Mouse (Mus musculus) forebrain, embryonic 13.5 days (tissue): Measurements from ENCODE around the gene Ntrk1. TPM values are rescaled to one million over a fixed set of nuclear protein-coding genes. Genes with fewer than 3 reads are reported as not detected.

Experiments
- ATAC-seq: fragments of 200-750 bp; cut with Nextera tagmentation; 2 replicates; pipeline ENCODE4 v1.8.0; 2017
- H3K27ac ChIP-seq: fragments of 300-500 bp; sonication (generic); 2 replicates; pipeline ENCODE4 v1.5.1; 2015; ENCODE audit warnings: inconsistent platforms, mild to moderate bottlenecking, moderate library complexity
- H3K27me3 ChIP-seq: fragments of 300-500 bp; sonication (generic); 2 replicates; pipeline ENCODE4 v1.6.1; 2015; ENCODE audit warnings: mild to moderate bottlenecking, inconsistent platforms
- H3K36me3 ChIP-seq: fragments of 300-500 bp; sonication (generic); 2 replicates; pipeline ENCODE4 v1.6.1; 2015; ENCODE audit warnings: mild to moderate bottlenecking, inconsistent platforms; ENCODE audit not compliant: poor library complexity, severe bottlenecking
- H3K4me1 ChIP-seq: fragments of 300-500 bp; sonication (generic); 2 replicates; pipeline ENCODE4 v1.6.1; 2015; ENCODE audit warnings: inconsistent platforms
- H3K4me2 ChIP-seq: fragments of 300-500 bp; sonication (generic); 2 replicates; pipeline ENCODE4 v1.6.1; 2015; ENCODE audit warnings: inconsistent platforms, mild to moderate bottlenecking, moderate library complexity
- H3K4me3 ChIP-seq: fragments of 300-500 bp; sonication (generic); 2 replicates; pipeline ENCODE4 v1.5.1; 2015; ENCODE audit warnings: mild to moderate bottlenecking, inconsistent platforms
- H3K9ac ChIP-seq: fragments of 300-500 bp; sonication (generic); 2 replicates; pipeline ENCODE4 v1.6.1; 2015; ENCODE audit warnings: mild to moderate bottlenecking, inconsistent platforms
- H3K9me3 ChIP-seq: fragments of 300-500 bp; sonication (generic); replicated peaks from 2 replicates; pipeline ENCODE4 v1.6.1; 2016; ENCODE audit warnings: inconsistent platforms
- WGBS: fragments of 180-500 bp; shearing (Covaris S2); methylation state at CpG from one replicate; pipeline ENCODE4 v1.1.7; 2015; 5-methylcytosine and 5-hydroxymethylcytosine counted together
- polyA plus RNA-seq: library from polyadenylated mRNA; unstranded; fragments of >200 nt; fragmentation: Nextera tagmentation; extraction: Ambion mirVana; gene quantifications from 2 replicates; pipeline ENCODE4 v1.2.1, GENCODE M21; 2015

Gene Ntrk1
- polyA plus RNA-seq, 1 experiment from 2014 or later: 0.53 TPM

- 84% methylated on average over 25 of the region's 25 CpGs for WGBS
These were observed 11.5 kb downstream of the Ntrk1 start for GRCm38 (mm10) chr3:87783282-87784023.

GRCm38 (mm10) chr3:87779086-87779485 lies 15.9 kb downstream of the Ntrk1 start:
- H3K9me3 ChIP-seq: no peaks in the 10 kb centered on the region
- no peak for ATAC-seq
- no peaks in the 10 kb centered on the region for H3K36me3 ChIP-seq
- peaks cover 11% of the 10 kb centered on the region; the same call in 1 of the 2 replicates for H3K4me1 ChIP-seq
- H3K9ac ChIP-seq: no peak overlapping the region
- peaks cover 26% of the 10 kb centered on the region for H3K27me3 ChIP-seq
- no peak overlapping the region for H3K4me3 ChIP-seq
- H3K27ac ChIP-seq: no peak overlapping the region
- WGBS: 26% methylated on average over 2 of the region's 2 CpGs
- no peak overlapping the region for H3K4me2 ChIP-seq

More at GRCm38 (mm10) chr3:87783282-87784023, 11.5 kb downstream of the Ntrk1 start:
- no peak overlapping the region for H3K4me3 ChIP-seq
- no peaks in the 10 kb centered on the region for H3K36me3 ChIP-seq
- no peak overlapping the region for H3K4me2 ChIP-seq
- no peak for ATAC-seq
- no peak overlapping the region for H3K27ac ChIP-seq
- H3K9ac ChIP-seq: no peak overlapping the region
- H3K27me3 ChIP-seq: peaks cover 15% of the 10 kb centered on the region; the same call in 1 of the 2 replicates
- H3K4me1 ChIP-seq: 0 out of 2 replicates have a peak, but pooled peaks cover 6% of the 10 kb centered on the region
- no peaks in the 10 kb centered on the region for H3K9me3 ChIP-seq

- no peak for ATAC-seq
- H3K9ac ChIP-seq: peak overlapping the region; percentile 26; the same call in 1 of the 2 replicates
- H3K4me3 ChIP-seq: no peak overlapping the region
- WGBS: 50% methylated on average over 23 of the region's 23 CpGs
- H3K4me2 ChIP-seq: peak overlapping the region; percentile 24
- H3K4me1 ChIP-seq: peaks cover 11% of the 10 kb centered on the region; the same call in 1 of the 2 replicates
- no peaks in the 10 kb centered on the region for H3K9me3 ChIP-seq
- peaks cover 26% of the 10 kb centered on the region for H3K27me3 ChIP-seq
- H3K36me3 ChIP-seq: no peaks in the 10 kb centered on the region
- no peak overlapping the region for H3K27ac ChIP-seq
These were observed 16.7 kb downstream of the Ntrk1 start for GRCm38 (mm10) chr3:87778283-87778682.

DNA sequence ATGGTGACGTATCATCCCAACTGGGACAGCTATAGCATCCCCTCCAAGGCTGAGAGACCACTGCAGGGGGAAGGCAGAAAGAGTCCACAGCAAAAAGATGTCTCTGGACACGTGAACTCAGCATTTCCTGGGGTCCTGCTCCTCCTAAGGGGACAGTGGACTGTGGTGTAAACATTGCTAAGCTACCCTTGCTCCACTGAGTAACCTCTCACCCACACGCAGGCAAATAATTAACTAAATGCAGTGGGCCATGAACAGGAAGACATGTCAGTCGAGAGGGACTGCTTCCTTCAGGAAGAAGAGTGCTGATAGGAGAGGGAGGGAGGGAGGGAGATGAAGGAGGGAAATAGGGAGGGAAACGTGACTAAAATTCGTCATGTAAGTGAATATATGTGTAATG lies 23.9 kb downstream of the Ntrk1 start:
- Histone ChIP-seq H3K9me3 (no peaks in the 10 kb centered on the region), H3K36me3 (no peaks in the 10 kb centered on the region), H3K4me3 (no peak overlapping the region), H3K27ac (no peak overlapping the region), H3K4me2 (no peak overlapping the region), H3K27me3 (peaks cover 62% of the 10 kb centered on the region), H3K9ac (no peak overlapping the region), H3K4me1 (peaks cover 11% of the 10 kb centered on the region)
- 57% methylated on average over 6 of the region's 6 CpGs for WGBS
- no peak for ATAC-seq

DNA sequence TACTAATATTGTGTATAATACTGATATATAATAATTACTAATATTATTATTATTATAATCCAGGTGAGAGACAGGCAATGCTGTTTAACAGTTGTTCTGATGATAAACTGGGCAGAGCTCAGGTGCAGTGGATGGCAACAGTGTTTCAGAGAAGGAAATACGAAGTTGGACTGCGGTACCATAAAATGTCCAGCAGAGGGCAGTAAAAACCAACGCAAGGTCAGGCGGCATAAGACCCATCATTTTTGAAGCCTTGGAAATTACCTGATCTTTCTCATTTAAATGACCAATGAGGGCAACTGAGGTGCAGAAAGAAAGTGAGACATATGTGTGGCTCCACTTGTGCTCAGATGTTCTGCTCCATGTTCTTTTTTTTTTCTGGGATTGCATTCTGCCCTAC lies 24.7 kb downstream of the Ntrk1 start:
- Histone ChIP-seq H3K36me3 (no peaks in the 10 kb centered on the region), H3K4me3 (no peak overlapping the region), H3K4me2 (no peak overlapping the region), H3K9ac (no peak overlapping the region), H3K27ac (no peak overlapping the region), H3K4me1 (peaks cover 10% of the 10 kb centered on the region; the same call in 1 of the 2 replicates), H3K27me3 (peaks cover 69% of the 10 kb centered on the region), H3K9me3 (no peaks in the 10 kb centered on the region)
- ATAC-seq: no peak
- WGBS: 0% methylated on average over 4 of the region's 4 CpGs

- Histone ChIP-seq H3K4me1 (peaks cover 14% of the 10 kb centered on the region), H3K4me2 (no peak overlapping the region), H3K27me3 (peaks cover 77% of the 10 kb centered on the region), H3K9me3 (no peaks in the 10 kb centered on the region), H3K27ac (no peak overlapping the region), H3K36me3 (no peaks in the 10 kb centered on the region), H3K4me3 (no peak overlapping the region), H3K9ac (no peak overlapping the region)
- no peak for ATAC-seq
- 81% methylated on average over 8 of the region's 8 CpGs for WGBS
These were observed 25.5 kb downstream of the Ntrk1 start for GRCm38 (mm10) chr3:87769506-87769905.

DNA sequence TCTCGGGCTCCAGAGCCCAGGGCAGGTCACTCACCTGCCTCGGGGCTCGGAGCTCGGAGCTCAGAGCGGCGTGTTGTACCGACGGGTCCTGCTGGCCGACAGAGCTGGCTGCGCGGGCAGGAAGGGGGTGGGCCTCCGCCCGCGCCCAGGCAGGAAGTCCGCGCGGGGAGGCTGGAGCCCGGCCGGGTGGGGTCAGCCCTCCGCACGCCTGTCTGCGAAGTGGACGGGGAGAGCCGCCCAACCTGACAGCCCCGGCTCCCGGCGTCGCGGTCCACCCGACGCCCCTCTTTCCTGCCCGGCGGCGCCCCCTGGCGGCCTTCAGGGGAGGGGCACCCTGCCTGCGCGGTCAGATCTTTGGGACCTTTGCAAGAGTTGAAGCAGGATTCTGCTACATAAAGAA lies 26.1 kb downstream of the Ntrk1 start:
- H3K4me3 ChIP-seq: peak overlapping the region; percentile 34
- WGBS: 3% methylated on average over 28 of the region's 37 CpGs
- no peaks in the 10 kb centered on the region for H3K9me3 ChIP-seq
- peaks cover 78% of the 10 kb centered on the region for H3K27me3 ChIP-seq
- H3K4me2 ChIP-seq: peak overlapping the region; percentile 53
- H3K4me1 ChIP-seq: peaks cover 17% of the 10 kb centered on the region
- peak overlapping the region; percentile 50; the same call in 1 of the 2 replicates for H3K9ac ChIP-seq
- no peaks in the 10 kb centered on the region for H3K36me3 ChIP-seq
- ATAC-seq: peak; percentile 25; the same call in 1 of the 2 replicates
- H3K27ac ChIP-seq: no peak overlapping the region

GRCm38 (mm10) chr3:87768431-87768830 lies 26.5 kb downstream of the Ntrk1 start:
- Histone ChIP-seq H3K36me3 (no peaks in the 10 kb centered on the region), H3K9ac (0 out of 2 replicates have a peak overlapping the region, but pooled peaks have one; percentile 50), H3K27me3 (peaks cover 78% of the 10 kb centered on the region), H3K4me1 (peaks cover 21% of the 10 kb centered on the region), H3K4me2 (peak overlapping the region; percentile 53), H3K9me3 (no peaks in the 10 kb centered on the region), H3K4me3 (peak overlapping the region; percentile 34), H3K27ac (no peak overlapping the region)
- 64% methylated on average over 6 of the region's 6 CpGs for WGBS
- no peak for ATAC-seq

GRCm38 (mm10) chr3:87767764-87768163 lies 27.2 kb downstream of the Ntrk1 start:
- Histone ChIP-seq H3K4me1 (peaks cover 22% of the 10 kb centered on the region), H3K4me2 (no peak overlapping the region; the same call in 1 of the 2 replicates), H3K27ac (no peak overlapping the region), H3K27me3 (peaks cover 79% of the 10 kb centered on the region), H3K36me3 (no peaks in the 10 kb centered on the region), H3K4me3 (no peak overlapping the region), H3K9me3 (no peaks in the 10 kb centered on the region), H3K9ac (no peak overlapping the region)
- no peak for ATAC-seq
- WGBS: 79% methylated on average over 8 of the region's 8 CpGs

DNA sequence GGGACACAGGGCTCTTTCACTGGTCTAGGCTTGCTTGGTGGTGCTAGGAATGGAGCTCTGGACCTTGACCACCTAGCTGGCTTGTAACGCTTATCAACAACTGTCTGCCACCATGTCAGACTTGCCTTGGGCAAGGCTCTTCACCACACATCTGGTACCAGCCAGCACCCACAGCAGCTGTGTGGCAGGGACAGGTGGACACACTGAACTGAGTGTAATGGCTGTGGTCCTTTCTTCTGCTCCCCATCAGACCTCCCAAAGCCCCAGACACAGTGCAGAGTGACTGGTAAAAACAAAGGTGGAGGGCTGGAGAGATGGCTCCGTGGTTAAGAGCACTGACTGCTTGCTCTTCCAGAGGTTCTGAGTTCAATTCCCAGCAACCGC lies 28.7 kb downstream of the Ntrk1 start:
- no peaks in the 10 kb centered on the region for H3K36me3 ChIP-seq
- peaks cover 67% of the 10 kb centered on the region for H3K27me3 ChIP-seq
- 80% methylated on average over 3 of the region's 3 CpGs for WGBS
- no peak overlapping the region for H3K27ac ChIP-seq
- no peaks in the 10 kb centered on the region for H3K9me3 ChIP-seq
- H3K4me1 ChIP-seq: peaks cover 12% of the 10 kb centered on the region
- no peak for ATAC-seq
- no peak overlapping the region for H3K4me3 ChIP-seq
- H3K9ac ChIP-seq: no peak overlapping the region
- H3K4me2 ChIP-seq: no peak overlapping the region

DNA sequence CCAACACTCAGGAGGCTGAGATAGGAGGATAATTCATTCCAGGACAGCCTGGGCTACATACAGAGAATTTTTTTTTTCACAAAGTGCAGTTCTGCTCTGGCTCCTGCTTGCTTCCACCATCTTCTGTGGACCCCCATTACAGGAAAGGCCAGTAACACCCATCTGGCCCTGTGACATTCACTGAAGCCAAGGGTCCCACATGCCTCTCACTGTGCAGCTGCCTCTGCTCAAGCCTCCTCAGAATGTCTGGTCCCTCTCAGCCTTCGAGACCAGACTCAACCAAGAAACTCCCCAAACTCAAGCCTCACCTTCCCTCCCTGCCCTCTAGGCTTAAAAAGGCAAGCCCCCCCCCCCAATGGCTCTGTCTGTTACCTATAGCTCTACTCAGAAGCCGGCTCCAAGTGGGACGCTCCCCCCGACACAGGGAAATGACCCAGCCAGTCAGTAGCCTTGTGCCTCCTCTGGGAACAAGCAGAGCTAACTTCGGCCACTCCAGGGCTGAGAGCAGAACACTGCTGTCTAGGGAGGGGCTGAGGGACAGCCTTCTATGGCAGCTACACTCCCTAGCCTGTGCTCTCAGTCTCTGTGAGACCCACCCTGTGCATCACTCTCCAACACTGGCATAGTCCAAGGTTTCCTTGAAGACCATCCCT lies 29.2 kb downstream of the Ntrk1 start:
- Histone ChIP-seq H3K27ac (no peak overlapping the region), H3K4me2 (no peak overlapping the region), H3K4me3 (no peak overlapping the region), H3K9ac (no peak overlapping the region), H3K27me3 (peaks cover 63% of the 10 kb centered on the region), H3K9me3 (no peaks in the 10 kb centered on the region), H3K4me1 (peaks cover 12% of the 10 kb centered on the region), H3K36me3 (no peaks in the 10 kb centered on the region)
- WGBS: 80% methylated on average over 5 of the region's 5 CpGs
- ATAC-seq: no peak

- Histone ChIP-seq H3K9me3 (no peaks in the 10 kb centered on the region), H3K36me3 (no peaks in the 10 kb centered on the region), H3K4me1 (peaks cover 12% of the 10 kb centered on the region), H3K4me2 (0 out of 2 replicates have a peak overlapping the region, but pooled peaks have one; percentile 8), H3K4me3 (no peak overlapping the region), H3K9ac (no peak overlapping the region), H3K27ac (0 out of 2 replicates have a peak overlapping the region, but pooled peaks have one; percentile 10), H3K27me3 (peaks cover 59% of the 10 kb centered on the region)
- ATAC-seq: no peak
- WGBS: 18% methylated on average over 10 of the region's 10 CpGs
These were observed 29.9 kb downstream of the Ntrk1 start for GRCm38 (mm10) chr3:87765091-87765490.
